Mouse (Mus musculus) layer of hippocampus, adult 11-12 months (tissue): ENCODE measurements around the gene Tm6sf1.
"Not testable (repeated sequence)": the region's sequence is repeated elsewhere in the genome, so short reads cannot be mapped to it uniquely, and the experiment has no call there.

ENCODE experiments used
- DNase-seq: peaks from one replicate; pipeline ENCODE4 v3.0.0; 2022; ENCODE audit warnings: low spot score

The Tm6sf1 gene

GRCm38 (mm10) chr7:81858968-81859721 is at the start of gene Tm6sf1:
Tm6sf1 (plus strand) TSS chr7:81859001.
- no peak for DNase-seq

- DNase-seq, result no peak
These were observed 33.9 kb upstream of the Tm6sf1 start for GRCm38 (mm10) chr7:81824906-81825305.

- DNase-seq, result no peak
These were observed 33.4 kb upstream of the Tm6sf1 start for GRCm38 (mm10) chr7:81825381-81825780.

GRCm38 (mm10) chr7:81827806-81828667 is 30.8 kb upstream of the Tm6sf1 start:
- DNase-seq, result no peak

DNA sequence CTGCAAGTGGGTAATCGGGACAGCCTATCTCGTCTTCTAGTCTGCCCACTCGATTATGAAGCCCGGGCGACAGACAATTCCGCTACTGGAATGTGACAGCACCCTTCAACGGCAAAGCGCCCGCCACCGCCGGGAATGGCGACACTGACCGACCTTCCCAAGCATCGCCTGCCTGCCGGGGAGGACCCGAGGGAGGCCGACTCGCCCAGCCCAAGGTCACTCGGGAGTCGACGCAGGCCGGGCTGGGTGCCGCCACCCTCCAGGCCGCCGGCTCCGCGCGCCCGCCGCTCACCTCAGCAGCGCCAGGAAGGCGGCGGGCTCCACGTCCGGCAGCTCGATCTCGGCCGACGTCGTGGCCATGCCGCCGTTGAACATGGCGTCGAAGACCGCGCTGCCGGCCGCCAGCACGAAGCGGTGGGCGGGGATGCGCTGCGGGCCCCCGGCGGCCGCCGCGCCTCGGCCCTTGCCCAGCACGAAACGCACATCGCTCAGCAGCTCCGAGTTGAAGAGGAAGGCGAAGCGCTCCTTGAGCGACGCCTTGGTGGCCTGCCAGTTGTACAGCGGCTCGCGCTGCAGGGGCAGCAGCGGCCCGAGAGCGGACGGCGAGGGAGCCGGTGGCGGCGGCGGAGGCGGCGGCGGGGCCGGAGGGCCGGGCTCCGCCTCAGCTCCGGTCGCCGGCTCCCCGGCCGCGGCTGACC is 30.0 kb upstream of the Tm6sf1 start:
- peak; percentile 42 for DNase-seq

- DNase-seq, result peak; percentile 83
These were observed 29.4 kb upstream of the Tm6sf1 start, which contains the start of gene Btbd1 for GRCm38 (mm10) chr7:81829379-81829894. Btbd1 (minus strand) TSS chr7:81829431.

DNA sequence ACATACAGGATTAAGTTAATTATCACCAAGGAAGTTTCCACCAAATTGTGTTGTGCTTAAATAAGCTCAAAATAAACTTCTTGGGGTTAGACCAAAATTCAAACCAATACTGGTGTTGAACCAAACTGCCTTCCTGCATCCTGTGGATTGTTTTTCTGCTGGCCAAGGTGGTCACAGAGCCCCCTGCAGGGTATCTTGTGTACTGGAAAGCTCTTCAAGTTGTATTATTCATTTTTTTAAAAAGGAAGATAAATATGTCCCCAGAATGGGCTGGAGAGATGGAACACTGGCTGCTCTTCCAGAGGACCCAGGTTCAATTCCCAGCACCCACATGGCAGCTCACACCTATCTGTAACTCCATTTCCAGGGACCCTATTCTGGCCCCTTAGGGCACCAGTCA is 24.0 kb upstream of the Tm6sf1 start:
- no peak for DNase-seq

DNA sequence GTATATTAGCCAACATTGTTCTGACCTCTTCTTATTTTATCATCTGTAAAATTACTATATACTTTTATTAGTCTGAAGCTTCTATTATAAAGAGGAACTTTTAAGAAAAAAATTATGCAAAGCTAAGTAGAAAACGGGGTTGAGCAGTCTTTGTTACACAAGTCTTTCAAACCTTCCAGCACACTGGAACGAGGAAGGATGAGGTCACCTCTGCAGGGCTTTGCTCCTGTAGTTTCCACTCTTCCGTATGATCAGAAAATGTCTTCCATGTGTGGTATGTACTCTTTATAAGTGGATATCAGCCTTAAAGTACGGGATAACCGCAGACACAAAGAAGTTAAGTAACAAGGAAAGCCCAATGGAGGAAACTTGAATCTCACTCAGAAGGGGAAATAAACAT is 23.4 kb upstream of the Tm6sf1 start:
- DNase-seq, result no peak

DNA sequence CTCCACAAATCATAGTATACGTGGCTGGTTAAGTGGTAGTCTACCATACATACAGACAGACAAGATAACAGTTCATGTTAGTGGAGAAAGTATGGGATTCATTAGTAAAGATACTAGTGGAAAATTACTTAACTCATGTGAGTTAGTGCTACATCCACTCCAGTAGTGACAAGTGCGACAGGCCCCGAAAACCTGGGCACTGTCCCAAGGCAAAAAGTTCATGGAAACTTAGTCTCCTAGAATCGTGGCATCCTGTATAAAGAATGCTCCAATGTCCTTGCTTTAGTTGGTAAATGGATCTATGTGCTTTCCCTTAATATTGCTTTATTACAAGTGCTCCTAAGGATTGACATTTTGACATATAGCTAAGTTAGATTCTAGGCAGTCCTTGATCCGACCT is 21.0 kb upstream of the Tm6sf1 start:
- not testable (repeated sequence) for DNase-seq

DNA sequence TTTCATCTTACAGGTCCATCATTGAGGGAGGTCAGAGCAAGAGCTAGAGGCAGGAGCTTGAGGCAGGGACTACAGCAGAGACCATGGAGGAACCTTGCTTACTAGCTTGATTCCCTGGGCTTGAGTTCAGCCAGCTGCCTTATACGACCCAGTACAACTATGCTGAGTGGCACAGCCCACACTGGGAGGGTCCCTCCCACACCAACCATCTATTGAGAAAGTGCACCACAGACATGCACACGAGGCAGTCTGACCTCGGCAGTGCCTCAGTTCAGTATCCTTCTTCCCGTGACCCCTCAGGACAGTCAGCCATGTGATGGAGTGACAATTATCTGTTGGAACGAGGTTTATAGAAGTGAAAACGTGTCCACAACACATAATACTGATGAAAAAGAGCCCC is 19.1 kb upstream of the Tm6sf1 start:
- DNase-seq, result no peak

GRCm38 (mm10) chr7:81840661-81841181 is 18.1 kb upstream of the Tm6sf1 start:
- DNase-seq, result no peak

DNA sequence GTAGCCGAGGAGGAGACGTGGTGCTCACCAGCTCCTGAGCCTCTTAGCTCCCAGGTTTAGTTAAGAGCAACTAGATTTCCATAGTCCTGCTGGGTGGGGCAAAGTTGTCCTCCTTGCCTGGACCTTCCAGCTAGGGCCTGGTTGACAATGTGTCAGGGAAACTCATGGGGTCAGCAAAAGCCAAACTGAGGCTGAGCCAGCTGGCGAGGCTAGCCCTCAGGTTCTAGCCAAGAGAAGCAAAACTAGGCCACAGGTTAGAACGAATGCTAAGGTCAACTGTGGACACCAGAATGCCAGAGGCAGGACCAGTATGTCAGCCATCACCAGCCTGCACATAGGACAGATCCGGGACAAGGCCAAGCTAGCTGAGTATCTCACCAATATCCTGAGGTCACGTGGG is 17.4 kb upstream of the Tm6sf1 start:
- no peak for DNase-seq

GRCm38 (mm10) chr7:81842141-81842540 is 16.7 kb upstream of the Tm6sf1 start:
- no peak for DNase-seq

DNA sequence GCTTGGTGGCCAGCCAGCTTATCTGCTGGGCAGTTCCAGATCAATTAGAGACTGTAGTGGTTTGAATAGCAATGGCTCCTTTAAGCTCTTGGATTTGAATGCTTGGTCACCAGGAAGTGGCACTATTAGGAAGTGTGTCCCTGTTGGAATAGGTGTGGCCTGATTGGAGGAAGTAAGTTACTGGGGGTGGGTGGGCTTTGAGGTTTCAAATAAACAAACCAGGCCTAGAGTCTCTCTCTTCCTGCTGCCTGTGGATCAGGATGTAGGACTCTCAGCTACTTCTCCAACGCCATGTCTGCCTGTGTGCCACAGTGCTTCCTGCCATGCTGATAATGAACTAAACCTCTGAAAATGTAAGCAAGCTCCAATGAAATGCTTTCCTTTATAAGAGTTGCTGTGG is 15.8 kb upstream of the Tm6sf1 start:
- DNase-seq, result no peak

DNA sequence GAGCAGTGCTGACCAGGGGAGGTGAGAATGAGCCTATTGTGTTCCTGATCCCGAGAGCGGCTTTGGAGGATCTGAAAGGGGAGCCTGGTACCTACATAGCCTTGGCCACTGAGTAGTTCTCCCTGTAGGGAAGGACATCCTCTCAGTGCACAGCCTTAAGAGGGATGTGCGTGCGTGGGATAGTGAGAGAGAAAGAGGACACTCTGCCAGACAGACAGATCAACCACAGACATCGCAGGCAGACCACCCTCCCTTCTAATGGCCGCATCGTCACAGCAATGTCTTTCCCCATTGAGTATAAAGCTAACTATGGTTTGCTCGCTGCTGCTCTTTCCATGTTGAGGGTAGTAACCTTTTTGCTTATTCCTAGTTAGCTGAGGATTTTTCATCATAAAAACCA is 14.9 kb upstream of the Tm6sf1 start:
- DNase-seq, result no peak

- no peak for DNase-seq
These were observed 14.0 kb upstream of the Tm6sf1 start for GRCm38 (mm10) chr7:81844801-81845200.

DNA sequence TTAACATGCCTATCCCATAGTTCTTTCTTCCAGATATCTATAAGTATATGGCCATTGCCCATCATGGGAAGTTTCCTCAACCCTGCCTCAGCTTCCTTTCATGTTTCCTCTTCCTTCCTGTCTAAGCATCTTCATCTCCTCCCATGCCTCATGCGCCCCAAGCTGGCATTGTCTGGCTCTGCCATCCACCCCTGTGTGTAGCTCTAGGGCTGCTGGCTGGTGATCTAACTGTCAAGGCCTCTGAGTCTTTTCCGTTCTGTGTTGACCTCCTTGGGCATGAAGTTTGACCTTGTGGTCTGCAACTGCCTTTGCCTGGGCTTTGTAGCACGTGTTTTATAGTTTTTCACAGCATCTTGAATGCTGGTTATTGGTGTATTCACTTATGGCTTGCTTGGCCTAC is 13.5 kb upstream of the Tm6sf1 start:
- DNase-seq, result no peak

GRCm38 (mm10) chr7:81846008-81846407 is 12.8 kb upstream of the Tm6sf1 start:
- no peak for DNase-seq

- DNase-seq, result no peak
These were observed 11.8 kb upstream of the Tm6sf1 start for GRCm38 (mm10) chr7:81847010-81847409.

DNA sequence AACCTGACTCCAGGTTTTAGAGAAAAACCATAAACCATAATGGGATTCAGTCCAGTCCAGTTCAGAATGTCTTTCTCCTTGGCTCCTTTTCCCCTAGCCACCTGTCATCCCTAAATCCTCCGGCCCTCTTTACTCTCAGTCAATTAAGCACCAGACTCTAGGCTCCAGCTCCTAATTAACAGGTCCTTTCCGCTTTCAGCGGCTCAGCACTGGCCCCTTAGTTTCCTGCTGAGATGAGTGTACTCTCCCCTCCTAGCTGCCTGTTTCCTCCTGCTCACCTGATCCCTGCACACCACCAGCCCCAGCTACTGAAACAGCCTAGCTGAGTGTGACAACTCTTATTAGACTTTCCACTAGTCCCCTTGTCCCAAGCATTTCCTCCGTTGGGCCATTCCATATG is 11.0 kb upstream of the Tm6sf1 start:
- DNase-seq, result no peak

DNA sequence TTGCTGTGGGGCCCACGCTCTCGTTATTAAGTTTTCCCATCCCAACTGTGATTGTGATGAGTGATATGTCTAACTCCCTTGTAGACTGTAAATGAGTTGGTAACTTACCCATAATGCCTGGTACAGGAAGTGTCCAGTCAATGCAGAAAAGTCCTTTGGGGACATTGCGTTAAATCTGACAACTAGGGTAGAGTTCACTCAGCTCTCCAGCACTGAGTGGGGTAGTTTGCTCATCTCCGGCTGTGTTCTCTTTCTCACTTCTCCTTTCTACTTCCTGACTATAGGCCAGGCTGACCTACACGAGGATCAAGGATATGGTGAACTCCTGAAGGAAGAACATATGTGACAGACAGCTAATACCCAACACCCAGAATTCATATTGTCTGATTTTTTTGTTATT is 9.6 kb upstream of the Tm6sf1 start:
- no peak for DNase-seq

GRCm38 (mm10) chr7:81849633-81850032 is 9.2 kb upstream of the Tm6sf1 start:
- no peak for DNase-seq
